Mouse (Mus musculus) lung, postnatal 4 days (tissue): Measurements from ENCODE around the gene Olfr1499.
"Not testable (repeated sequence)": the region's sequence is repeated elsewhere in the genome, so short reads cannot be mapped to it uniquely, and the experiment has no call there.

Source experiments
- DNase-seq, 2 experiments: peaks; one replicate each; pipeline ENCODE4 v3.0.0; 2021

Olfr1499 gene

DNA sequence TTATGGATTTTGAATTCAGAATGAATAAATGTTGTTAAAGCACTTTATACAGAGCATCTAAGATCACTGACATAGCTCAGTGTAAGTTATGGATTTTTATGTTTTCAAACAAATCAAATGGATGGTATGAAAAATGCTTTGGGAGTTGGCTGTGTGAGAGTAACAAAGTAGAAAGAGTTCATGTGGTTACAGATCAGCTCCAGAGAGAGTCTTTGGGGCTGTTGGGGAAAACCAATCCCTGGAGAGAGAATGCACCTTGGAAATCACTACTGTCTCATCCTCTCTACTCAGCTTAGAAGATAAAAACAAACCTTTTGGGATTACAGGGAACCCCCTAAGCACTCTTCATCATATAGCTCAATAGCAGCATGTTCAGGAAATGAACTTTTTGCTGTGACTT lies at the start of gene Olfr1499:
Gene Olfr1499 (minus strand): TSS at position 101 of the 400 bp plus-strand sequence.
- no peak for DNase-seq

- no peak for DNase-seq
These were observed 42.2 kb upstream of the Olfr1499 start, which contains the start of gene Olfr1502 for GRCm38 (mm10) chr19:13861495-13861894. Gene Olfr1502, plus strand, starts transcription at chr19:13861795.

- not testable (repeated sequence) for DNase-seq
These were observed 31.3 kb upstream of the Olfr1499 start, which contains the start of gene Olfr1501 for GRCm38 (mm10) chr19:13850592-13850991. Gene Olfr1501, minus strand, starts transcription at chr19:13850692.

DNA sequence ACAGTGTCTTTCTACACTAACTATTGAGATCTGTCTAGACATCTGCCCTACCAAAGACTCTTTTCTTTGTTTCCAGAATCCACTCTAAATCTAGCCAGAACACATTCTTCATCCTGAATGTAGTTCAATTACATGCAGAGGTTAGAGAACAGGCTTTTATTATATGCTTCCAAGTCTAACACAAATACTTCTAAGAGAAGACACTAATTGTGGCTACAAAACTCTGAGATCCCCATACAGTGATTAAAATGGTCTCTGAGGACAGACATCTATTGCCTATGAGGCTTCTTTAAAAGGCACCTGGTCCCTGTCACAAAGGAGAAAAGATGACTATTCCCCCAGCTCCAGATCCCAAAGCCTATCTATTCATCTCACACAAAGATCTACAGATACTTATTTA lies 11.1 kb upstream of the Olfr1499 start, which contains the start of gene Olfr1500:
Gene Olfr1500 (minus strand): TSS at position 101 of the 400 bp plus-strand sequence.
- DNase-seq: no peak

- DNase-seq: no peak
These were observed 9.2 kb upstream of the Olfr1499 start for GRCm38 (mm10) chr19:13828447-13828846.

GRCm38 (mm10) chr19:13820847-13821246 lies 1.6 kb upstream of the Olfr1499 start:
- DNase-seq: no peak

- DNase-seq: no peak
These were observed 420 bp downstream of the Olfr1499 start for GRCm38 (mm10) chr19:13818827-13819226.

DNA sequence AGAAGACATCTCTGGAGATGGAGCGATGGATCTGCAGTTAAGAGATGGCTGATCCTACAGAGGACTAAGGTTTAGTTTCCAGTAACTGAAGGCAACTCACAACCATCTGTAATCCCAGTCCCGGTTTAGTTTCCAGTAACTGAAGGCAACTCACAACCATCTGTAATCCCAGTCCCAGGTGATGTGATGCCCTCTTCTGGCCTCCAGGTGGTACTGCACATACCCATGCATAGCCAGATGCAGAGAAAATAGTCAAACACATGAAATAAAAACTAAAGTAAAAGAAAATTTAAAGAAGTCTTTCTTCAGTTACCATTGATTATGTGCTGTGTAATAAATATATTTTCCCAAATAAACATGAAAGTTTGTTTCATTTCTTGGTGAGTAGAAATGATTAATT lies 6.4 kb downstream of the Olfr1499 start:
- no peak for DNase-seq

DNA sequence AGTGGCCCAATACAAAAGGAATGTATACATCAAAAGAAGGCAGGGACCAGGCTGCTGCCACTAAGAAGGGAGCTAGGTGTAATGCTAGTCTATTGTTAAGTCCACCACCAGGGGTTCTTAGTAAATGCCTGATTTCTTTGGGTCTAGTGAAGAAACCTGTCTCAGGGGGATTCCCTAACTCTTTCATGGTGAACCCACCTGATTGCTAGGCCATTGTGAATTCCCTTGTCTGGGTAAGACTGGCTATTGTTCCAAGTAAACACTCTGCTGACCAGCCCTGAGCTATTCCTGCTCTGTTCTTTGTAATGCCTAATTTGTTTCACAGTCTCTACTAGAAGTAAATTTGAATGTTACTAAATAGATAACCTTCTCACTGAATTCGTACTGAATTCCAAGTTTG lies 13.8 kb downstream of the Olfr1499 start:
- DNase-seq: not testable (repeated sequence)

GRCm38 (mm10) chr19:13798102-13798501 lies 21.1 kb downstream of the Olfr1499 start, which contains the start of gene Olfr1497:
Gene Olfr1497, minus strand, starts transcription at chr19:13798202.
- no peak for DNase-seq

DNA sequence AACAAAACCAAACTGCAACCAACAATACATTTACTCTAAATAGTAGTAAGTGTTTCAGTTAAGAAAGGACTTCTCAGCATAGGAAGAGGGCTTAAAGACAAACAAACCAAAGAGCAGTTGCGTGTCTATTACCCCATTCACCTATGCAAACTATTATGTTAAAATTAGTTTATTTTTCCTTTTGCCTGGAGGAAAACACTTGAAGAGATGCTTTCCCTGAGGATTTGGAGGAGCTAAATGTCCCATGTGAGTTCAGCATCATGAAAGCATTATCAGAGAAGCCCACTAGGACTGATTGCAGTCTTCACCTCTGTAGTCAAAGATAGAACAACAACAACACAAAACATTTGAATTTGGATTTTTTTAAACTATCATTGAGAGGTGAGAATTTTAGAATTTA lies 41.7 kb downstream of the Olfr1499 start, which contains the start of gene Olfr1496:
Gene Olfr1496 (plus strand): TSS at position 301 of the 400 bp plus-strand sequence.
- no peak for DNase-seq

DNA sequence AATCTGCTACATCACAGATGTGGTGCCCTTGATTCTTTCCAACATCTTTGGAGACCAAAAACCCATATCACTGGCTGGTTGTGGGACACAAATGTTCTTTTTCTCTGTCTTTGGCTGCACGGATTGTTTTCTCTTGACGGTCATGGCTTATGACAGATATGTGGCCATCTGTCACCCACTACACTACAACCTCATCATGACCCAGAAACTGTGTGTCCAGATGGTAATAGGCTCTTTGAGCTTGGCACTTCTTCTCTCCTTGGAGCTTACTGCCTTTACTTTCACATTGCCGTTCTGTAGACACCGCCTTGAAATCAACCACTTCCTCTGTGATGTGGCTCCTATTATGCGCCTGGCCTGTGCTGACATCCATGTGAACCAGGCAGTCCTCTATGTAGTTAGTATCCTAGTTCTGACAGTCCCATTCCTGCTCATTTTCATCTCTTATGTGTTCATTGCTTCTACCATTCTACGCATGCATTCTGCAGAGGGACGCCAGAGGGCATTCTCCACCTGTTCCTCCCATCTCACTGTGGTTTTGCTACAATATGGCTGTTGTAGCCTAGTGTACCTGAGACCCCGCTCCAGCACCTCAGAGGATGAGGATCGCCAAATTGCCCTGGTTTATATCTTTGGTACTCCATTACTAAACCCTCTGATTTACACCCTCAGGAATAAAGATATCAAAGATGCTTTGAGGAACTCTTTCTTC lies 50.5 kb downstream of the Olfr1499 start:
- no peak for DNase-seq

DNA sequence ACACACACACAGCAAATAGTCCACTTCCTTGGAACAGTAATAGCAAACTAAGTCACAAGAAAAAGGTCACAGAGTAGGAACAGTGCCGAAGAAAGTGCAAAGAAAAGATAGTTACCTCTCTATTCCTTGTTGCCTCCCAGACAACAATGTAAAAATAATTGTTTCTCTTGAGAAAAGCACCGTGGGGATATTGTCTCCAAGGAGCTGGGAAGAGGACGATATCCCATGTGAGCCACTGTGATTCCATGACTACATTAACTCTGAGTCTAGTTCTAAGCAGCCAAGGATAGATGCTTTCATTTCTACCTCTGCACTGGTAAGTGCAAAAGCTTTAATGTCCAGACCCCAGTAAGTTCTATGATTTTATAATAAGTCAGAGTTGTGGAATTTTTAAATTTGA lies 54.9 kb downstream of the Olfr1499 start, which contains the start of gene Olfr1495:
Gene Olfr1495 (plus strand): TSS at position 301 of the 400 bp plus-strand sequence.
- no peak for DNase-seq
